Mouse (Mus musculus) kidney, embryonic 16.5 days (tissue): ENCODE measurements around the gene Tarsl2. TPM values are rescaled to one million over a fixed set of nuclear protein-coding genes. Genes with fewer than 3 reads are reported as not detected.
A peak's percentile ranks its signal among the peaks of the same experiment; 100 is the strongest.

ENCODE experiments used
- ATAC-seq: fragments of 200-750 bp; cut with Nextera tagmentation; 2 replicates; pipeline ENCODE4 v1.8.0; 2017; ENCODE audit warnings: moderate TSS enrichment; ENCODE audit not compliant: low FRiP score, low TSS enrichment
- H3K27ac ChIP-seq: fragments of 300-500 bp; sonication (generic); 2 replicates; pipeline ENCODE4 v1.5.1; 2014; ENCODE audit warnings: low read length
- H3K27me3 ChIP-seq: fragments of 300-500 bp; sonication (generic); 2 replicates; pipeline ENCODE4 v1.6.1; 2014; ENCODE audit warnings: low read length, control low read depth, mixed read lengths; ENCODE audit not compliant: insufficient read depth
- H3K36me3 ChIP-seq: fragments of 300-500 bp; sonication (generic); 2 replicates; pipeline ENCODE4 v1.6.1; 2014; ENCODE audit warnings: low read length, control low read depth, mixed read lengths; ENCODE audit not compliant: insufficient read depth
- H3K4me1 ChIP-seq: fragments of 300-500 bp; sonication (generic); 2 replicates; pipeline ENCODE4 v1.6.1; 2014; ENCODE audit warnings: low read length, control low read depth, mixed read lengths; ENCODE audit not compliant: insufficient read depth
- H3K4me2 ChIP-seq: fragments of 300-500 bp; sonication (generic); replicated peaks from 2 replicates; pipeline ENCODE4 v1.6.1; 2014; ENCODE audit warnings: low read depth, low read length
- H3K4me3 ChIP-seq: fragments of 300-500 bp; sonication (generic); 2 replicates; pipeline ENCODE4 v1.5.1; 2014; ENCODE audit warnings: mild to moderate bottlenecking, low read length
- H3K9ac ChIP-seq: fragments of 300-500 bp; sonication (generic); replicated peaks from 2 replicates; pipeline ENCODE4 v1.6.1; 2014; ENCODE audit warnings: low read length
- H3K9me3 ChIP-seq: fragments of 300-500 bp; sonication (generic); 2 replicates; pipeline ENCODE4 v1.6.1; 2016; ENCODE audit warnings: low read length, control low read depth
- WGBS: fragments of 180-500 bp; shearing (Covaris S2); extraction: QIAGEN DNeasy Blood & Tissue Kit; methylation state at CpG from one replicate; pipeline ENCODE4 v1.1.7; 2014; 5-methylcytosine and 5-hydroxymethylcytosine counted together
- polyA plus RNA-seq: library from polyadenylated mRNA; unstranded; fragments of >200 nt; fragmentation: Nextera tagmentation; extraction: Ambion mirVana; gene quantifications from 2 replicates; pipeline ENCODE4 v1.2.1, GENCODE M21; 2015

Tarsl2 gene
- polyA plus RNA-seq, 1 experiment from 2014 or later = 11.0 TPM

GRCm38 (mm10) chr7:65708506-65708905 lies 63.8 kb downstream of the Tarsl2 start:
- Histone ChIP-seq H3K4me2 (no peak overlapping the region), H3K27ac (no peak overlapping the region), H3K9me3 (no peaks in the 10 kb centered on the region), H3K36me3 (no peaks in the 10 kb centered on the region), H3K27me3 (no peaks in the 10 kb centered on the region), H3K4me3 (no peak overlapping the region), H3K9ac (no peak overlapping the region), H3K4me1 (peaks cover 7% of the 10 kb centered on the region; the same call in 1 of the 2 replicates)
- WGBS = 80% methylated on average over 1 of the region's 1 CpGs
- no peak for ATAC-seq

DNA sequence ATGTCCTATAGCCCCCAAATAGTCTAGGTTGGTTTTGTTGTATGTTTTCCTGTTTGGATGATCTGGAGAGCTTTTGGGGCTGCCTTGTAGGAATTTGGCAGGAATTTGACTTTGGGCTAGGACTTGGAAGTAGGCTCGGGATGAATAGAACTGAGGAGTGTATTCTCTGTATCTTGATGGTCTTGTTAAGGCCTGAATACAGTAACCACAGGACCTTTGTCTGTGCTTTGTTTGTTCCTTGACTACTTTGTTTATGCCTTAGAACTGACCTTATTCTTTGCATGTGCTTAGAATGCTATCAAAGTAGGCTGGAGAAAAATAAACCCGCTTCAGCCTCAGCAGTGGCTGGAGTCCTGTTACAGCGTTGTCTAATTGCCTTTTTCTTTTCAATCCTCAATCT lies 65.6 kb downstream of the Tarsl2 start:
- no peak for ATAC-seq
- Histone ChIP-seq H3K27ac (no peak overlapping the region), H3K4me2 (no peak overlapping the region), H3K4me3 (no peak overlapping the region), H3K27me3 (no peaks in the 10 kb centered on the region), H3K9ac (no peak overlapping the region), H3K4me1 (peaks cover 2% of the 10 kb centered on the region; the same call in 1 of the 2 replicates), H3K9me3 (no peaks in the 10 kb centered on the region), H3K36me3 (no peaks in the 10 kb centered on the region)
- WGBS = 77% methylated on average over 3 of the region's 3 CpGs

GRCm38 (mm10) chr7:65713782-65714181 lies 69.1 kb downstream of the Tarsl2 start:
- no peak overlapping the region for H3K27ac ChIP-seq
- WGBS = 39% methylated on average over 5 of the region's 5 CpGs
- H3K9me3 ChIP-seq = no peaks in the 10 kb centered on the region
- no peak overlapping the region for H3K4me2 ChIP-seq
- ATAC-seq = peak; percentile 65; the same call in 1 of the 2 replicates
- H3K9ac ChIP-seq = no peak overlapping the region
- H3K4me1 ChIP-seq = no peaks in the 10 kb centered on the region
- no peaks in the 10 kb centered on the region for H3K36me3 ChIP-seq
- H3K4me3 ChIP-seq = no peak overlapping the region
- H3K27me3 ChIP-seq = no peaks in the 10 kb centered on the region

DNA sequence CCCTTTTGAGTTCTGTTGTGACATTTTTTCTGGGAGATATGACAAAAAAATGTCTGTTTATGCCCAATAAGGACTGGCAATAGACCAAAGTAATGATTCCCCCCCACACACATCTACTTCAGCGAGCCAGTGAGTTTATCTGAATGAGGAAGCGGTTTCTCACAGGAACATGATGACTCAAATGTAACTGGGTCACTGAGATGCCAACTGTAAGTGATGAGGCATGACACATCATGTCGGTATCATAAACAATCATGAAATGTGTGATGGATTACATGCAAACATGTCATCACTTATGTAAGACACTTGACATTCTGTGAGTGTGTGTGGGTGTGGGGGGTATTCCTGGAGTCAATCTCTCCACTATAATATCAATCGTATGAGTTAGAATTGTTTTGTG lies 69.6 kb downstream of the Tarsl2 start:
- Histone ChIP-seq H3K27ac (no peak overlapping the region), H3K4me2 (no peak overlapping the region), H3K27me3 (no peaks in the 10 kb centered on the region), H3K4me3 (no peak overlapping the region), H3K36me3 (no peaks in the 10 kb centered on the region), H3K4me1 (no peaks in the 10 kb centered on the region), H3K9ac (no peak overlapping the region), H3K9me3 (no peaks in the 10 kb centered on the region)
- no peak for ATAC-seq
- WGBS = 64% methylated on average over 4 of the region's 4 CpGs

GRCm38 (mm10) chr7:65734024-65734423 lies 89.3 kb downstream of the Tarsl2 start:
- no peaks in the 10 kb centered on the region for H3K9me3 ChIP-seq
- H3K4me2 ChIP-seq = no peak overlapping the region
- H3K27me3 ChIP-seq = no peaks in the 10 kb centered on the region
- H3K9ac ChIP-seq = no peak overlapping the region
- no peak overlapping the region for H3K4me3 ChIP-seq
- H3K4me1 ChIP-seq = 0 out of 2 replicates have a peak, but pooled peaks cover 3% of the 10 kb centered on the region
- no peak for ATAC-seq
- H3K36me3 ChIP-seq = no peaks in the 10 kb centered on the region
- no peak overlapping the region for H3K27ac ChIP-seq
- WGBS = 71% methylated on average over 2 of the region's 2 CpGs

DNA sequence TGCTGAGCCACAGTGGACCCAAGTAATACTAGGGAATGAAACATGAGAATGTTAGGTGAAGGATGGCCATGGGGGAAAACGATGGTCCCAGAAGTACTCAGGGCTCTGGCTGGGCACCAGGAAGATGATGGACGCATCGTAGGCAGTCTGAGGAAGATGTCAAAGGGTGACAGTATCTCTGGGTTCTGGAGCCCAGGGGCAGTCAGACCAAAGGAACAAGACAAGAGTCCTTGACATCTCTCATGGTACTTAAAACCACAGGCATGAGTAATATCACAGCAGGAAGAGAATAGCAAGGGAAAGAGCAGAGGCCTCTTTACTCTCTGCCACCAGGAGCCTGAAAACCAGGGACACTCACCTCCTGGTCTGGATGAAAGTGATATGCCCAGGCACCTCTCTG lies 90.6 kb downstream of the Tarsl2 start:
- H3K27me3 ChIP-seq = no peaks in the 10 kb centered on the region
- no peak for ATAC-seq
- no peaks in the 10 kb centered on the region for H3K9me3 ChIP-seq
- no peak overlapping the region for H3K27ac ChIP-seq
- no peaks in the 10 kb centered on the region for H3K36me3 ChIP-seq
- 0 out of 2 replicates have a peak, but pooled peaks cover 3% of the 10 kb centered on the region for H3K4me1 ChIP-seq
- no peak overlapping the region for H3K4me3 ChIP-seq
- no peak overlapping the region for H3K4me2 ChIP-seq
- no peak overlapping the region for H3K9ac ChIP-seq
- WGBS = 94% methylated on average over 3 of the region's 3 CpGs

GRCm38 (mm10) chr7:65737286-65738040 lies 92.8 kb downstream of the Tarsl2 start:
- Histone ChIP-seq H3K36me3 (no peaks in the 10 kb centered on the region), H3K9ac (no peak overlapping the region), H3K4me3 (no peak overlapping the region), H3K27me3 (no peaks in the 10 kb centered on the region), H3K4me1 (0 out of 2 replicates have a peak, but pooled peaks cover 3% of the 10 kb centered on the region), H3K9me3 (no peaks in the 10 kb centered on the region), H3K4me2 (no peak overlapping the region), H3K27ac (no peak overlapping the region)
- ATAC-seq = no peak
- 40% methylated on average over 12 of the region's 12 CpGs for WGBS

Other genes with a start within 250 kb of the Tarsl2 start
- 29.1 and 29.9 TPM in 2 replicates for gene Tjp1, start 117.1 kb upstream of the Tarsl2 start, polyA plus RNA-seq
- 103 and 107 TPM in 2 replicates for gene Tm2d3, start 46.3 kb downstream of the Tarsl2 start, polyA plus RNA-seq
- gene Pcsk6, start 216.8 kb downstream of the Tarsl2 start, polyA plus RNA-seq = 1.9 and 2.0 TPM in 2 replicates